17 mouse cellular contexts compared by ENCODE assay signal in genomic region chr12:99371500-99371899, GRCm38 (mm10).
"Had no signal": no experiment of that assay in that cellular context is flagged by ENCODE, and none has a peak within 500 bp of the region (broad histone marks: within the 10 kb centered on the region; RNA-seq: fewer than 3 reads in every experiment).

No protein-coding gene starts in this region.

- H3K27me3 ChIP-seq: liver, embryonic 13.5 days; midbrain, embryonic 12.5 days; midbrain, embryonic 15.5 days; neural tube, embryonic 12.5 days; neural tube, embryonic 15.5 days had no signal

- H3K4me3 ChIP-seq: left cerebral cortex, adult 2 months; liver, embryonic 13.5 days; midbrain, embryonic 12.5 days; midbrain, embryonic 15.5 days; neural tube, embryonic 12.5 days; neural tube, embryonic 15.5 days had no signal

- H3K4me2 ChIP-seq: liver, embryonic 13.5 days; midbrain, embryonic 12.5 days; midbrain, embryonic 15.5 days; neural tube, embryonic 12.5 days; neural tube, embryonic 15.5 days had no signal

- H3K27ac ChIP-seq: left cerebral cortex, adult 2 months; liver, embryonic 13.5 days; macrophage; midbrain, embryonic 12.5 days; midbrain, embryonic 15.5 days; neural tube, embryonic 12.5 days; neural tube, embryonic 15.5 days; stomach, postnatal 0 days had no signal

- H3K9me3 ChIP-seq: liver, embryonic 13.5 days; midbrain, embryonic 12.5 days; midbrain, embryonic 15.5 days; neural tube, embryonic 12.5 days; neural tube, embryonic 15.5 days had no signal

- DNase-seq: layer of hippocampus, postnatal 36 days; liver, embryonic 13.5 days; lung, adult 2 months; right cerebral cortex, adult 18-20 months; right cerebral cortex, postnatal 14 days; right cerebral cortex, postnatal 4 days; thymus, adult 2 months; thymus, postnatal 14 days; thymus, postnatal 4 days had no signal

- H3K36me3 ChIP-seq: midbrain, embryonic 15.5 days; neural tube, embryonic 15.5 days had no signal

- ATAC-seq: intestine, postnatal 0 days; midbrain, embryonic 15.5 days had no signal

- H3K9ac ChIP-seq: liver, embryonic 13.5 days; midbrain, embryonic 12.5 days; midbrain, embryonic 15.5 days; neural tube, embryonic 12.5 days; neural tube, embryonic 15.5 days had no signal
